Mouse (Mus musculus) forebrain, embryonic 11.5 days (tissue): ENCODE measurements around the gene Hhat. TPM values are rescaled to one million over a fixed set of nuclear protein-coding genes. Genes with fewer than 3 reads are reported as not detected.

Experiments
- ATAC-seq: fragments of 200-750 bp; cut with Nextera tagmentation; replicated peaks from 2 replicates; pipeline ENCODE4 v1.8.0; 2017; ENCODE audit warnings: moderate TSS enrichment; ENCODE audit not compliant: low FRiP score
- DNase-seq: peaks from one replicate; pipeline ENCODE4 v3.0.0-alpha.2; 2017; ENCODE audit warnings: low spot score
- H3K27ac ChIP-seq: fragments of 300-500 bp; sonication (generic); 2 replicates; pipeline ENCODE4 v1.5.1; 2014; ENCODE audit warnings: low read depth, low read length
- H3K27me3 ChIP-seq: fragments of 300-500 bp; sonication (generic); 2 replicates; pipeline ENCODE4 v1.6.1; 2014; ENCODE audit warnings: mild to moderate bottlenecking, low read length, mixed read lengths; ENCODE audit not compliant: control insufficient read depth, insufficient read depth
- H3K36me3 ChIP-seq: fragments of 300-500 bp; sonication (generic); 2 replicates; pipeline ENCODE4 v1.6.1; 2014; ENCODE audit warnings: mild to moderate bottlenecking, low read length, moderate library complexity, mixed read lengths; ENCODE audit not compliant: control insufficient read depth, insufficient read depth
- H3K4me1 ChIP-seq: fragments of 300-500 bp; sonication (generic); replicated peaks from 2 replicates; pipeline ENCODE4 v1.6.1; 2014; ENCODE audit warnings: low read length, mixed read lengths; ENCODE audit not compliant: control insufficient read depth, insufficient read depth
- H3K4me2 ChIP-seq: fragments of 300-500 bp; sonication (generic); 2 replicates; pipeline ENCODE4 v1.6.1; 2014; ENCODE audit warnings: low read depth, mild to moderate bottlenecking, low read length, moderate library complexity, mixed read lengths; ENCODE audit not compliant: severe bottlenecking
- H3K4me3 ChIP-seq: fragments of 300-500 bp; sonication (generic); 2 replicates; pipeline ENCODE4 v1.5.1; 2014; ENCODE audit warnings: low read depth, low read length
- H3K9ac ChIP-seq: fragments of 300-500 bp; sonication (generic); 2 replicates; pipeline ENCODE4 v1.6.1; 2014; ENCODE audit warnings: low read length
- H3K9me3 ChIP-seq: fragments of 300-500 bp; sonication (generic); 2 replicates; pipeline ENCODE4 v1.6.1; 2016; ENCODE audit warnings: low read length, mixed read lengths; ENCODE audit not compliant: control insufficient read depth
- WGBS: fragments of 180-500 bp; shearing (Covaris S2); extraction: QIAGEN DNeasy Blood & Tissue Kit; methylation state at CpG from one replicate; pipeline ENCODE4 v1.1.7; 2014; 5-methylcytosine and 5-hydroxymethylcytosine counted together
- polyA plus RNA-seq: library from polyadenylated mRNA; unstranded; fragments of >200 nt; fragmentation: Nextera tagmentation; extraction: Ambion mirVana; gene quantifications from 2 replicates; pipeline ENCODE4 v1.2.1, GENCODE M21; 2014

Hhat gene
- polyA plus RNA-seq, 1 experiment from 2014 or later: 8.0 TPM

DNA sequence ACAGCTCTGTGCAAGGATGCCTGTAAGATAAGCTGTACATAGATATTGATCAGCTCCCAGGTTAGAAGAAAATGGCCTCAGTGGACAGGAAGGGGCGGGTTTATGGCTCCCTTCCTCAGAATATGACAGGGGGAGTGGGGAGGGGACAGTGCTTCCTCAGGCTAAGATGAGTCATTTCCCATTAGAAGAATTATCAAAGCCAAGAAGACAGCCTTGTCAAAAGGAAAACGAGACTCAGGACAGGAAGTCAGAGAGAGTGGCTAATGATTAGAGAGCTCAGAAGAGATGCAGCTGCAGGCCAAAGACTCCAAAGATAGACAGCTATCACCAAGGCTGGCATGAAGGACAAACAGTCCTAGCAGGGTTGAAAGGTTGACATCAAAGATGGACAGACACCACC lies 238.8 kb downstream of the Hhat start:
- no peaks in the 10 kb centered on the region for H3K27me3 ChIP-seq
- H3K36me3 ChIP-seq: no peaks in the 10 kb centered on the region
- ATAC-seq: no peak
- H3K4me1 ChIP-seq: no peaks in the 10 kb centered on the region
- no peak overlapping the region for H3K9ac ChIP-seq
- H3K9me3 ChIP-seq: no peaks in the 10 kb centered on the region
- 79% methylated on average over 2 of the region's 2 CpGs for WGBS
- H3K27ac ChIP-seq: no peak overlapping the region
- no peak overlapping the region for H3K4me2 ChIP-seq
- no peak overlapping the region for H3K4me3 ChIP-seq
- DNase-seq: no peak

DNA sequence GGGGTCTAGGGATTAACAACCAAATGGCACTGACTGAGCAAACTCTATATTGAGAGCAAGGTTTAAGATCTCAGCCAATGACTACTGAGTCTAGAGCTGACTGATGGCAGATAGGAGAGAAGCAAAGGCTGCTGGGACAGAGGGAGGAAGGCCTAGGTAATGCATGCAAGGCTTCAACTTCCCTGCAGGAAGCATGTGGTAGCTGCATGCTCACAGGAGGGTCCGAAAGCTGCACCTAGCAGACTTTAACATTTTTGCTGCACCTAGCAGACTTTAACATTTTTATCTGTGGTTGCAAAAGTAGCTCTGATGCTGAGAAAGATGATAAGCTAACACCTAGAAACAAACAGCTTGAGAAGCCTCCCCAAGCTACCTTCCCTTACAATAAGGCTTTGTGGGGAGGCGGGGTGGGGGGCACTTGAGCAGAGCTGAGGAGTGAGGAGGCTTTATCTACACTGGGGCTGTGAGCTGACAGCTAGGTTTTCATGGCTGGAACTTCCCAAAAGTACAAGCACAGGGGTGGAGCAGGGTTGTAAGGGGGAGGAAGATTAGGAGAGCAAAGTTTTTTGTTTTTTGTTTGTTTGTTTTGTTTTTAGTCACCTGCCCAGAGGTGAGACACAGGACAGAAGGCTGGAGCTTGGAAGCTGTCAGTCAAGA lies 239.4 kb downstream of the Hhat start:
- 81% methylated on average over 2 of the region's 2 CpGs for WGBS
- Histone ChIP-seq H3K4me1 (no peaks in the 10 kb centered on the region), H3K4me3 (no peak overlapping the region), H3K27me3 (no peaks in the 10 kb centered on the region), H3K9me3 (no peaks in the 10 kb centered on the region), H3K9ac (no peak overlapping the region), H3K4me2 (no peak overlapping the region), H3K36me3 (no peaks in the 10 kb centered on the region), H3K27ac (no peak overlapping the region)
- DNase-seq: no peak
- no peak for ATAC-seq

DNA sequence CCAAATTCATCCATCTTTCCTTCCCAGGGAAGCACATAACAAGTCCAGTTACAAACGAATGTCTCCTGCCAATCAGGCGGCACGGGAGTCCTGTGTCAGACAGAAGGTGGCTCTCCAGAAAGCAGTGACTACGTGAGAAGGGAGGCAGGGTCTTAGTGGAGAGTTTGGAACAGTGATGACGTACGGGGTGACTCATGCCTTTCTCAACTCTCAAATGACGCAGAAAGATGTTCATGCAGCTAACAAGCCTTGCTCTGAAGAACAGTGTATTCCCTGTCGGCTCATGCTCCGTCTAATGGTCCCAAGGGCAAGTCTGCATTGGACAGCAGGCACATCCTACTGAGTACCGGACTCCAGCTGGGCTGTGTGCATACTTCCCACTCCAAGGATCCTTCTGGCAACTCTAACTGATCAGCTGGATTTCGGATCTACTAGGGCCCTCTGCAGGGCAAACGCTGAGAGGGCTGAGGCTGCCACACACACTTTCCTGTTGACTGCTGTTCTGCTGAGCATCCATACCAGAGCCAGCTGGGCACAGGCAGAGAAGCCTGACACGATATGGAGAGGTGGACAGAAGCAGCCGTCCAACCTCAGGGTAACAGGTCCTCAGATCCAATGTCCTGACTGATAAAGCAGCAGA lies 245.2 kb downstream of the Hhat start:
- Histone ChIP-seq H3K4me1 (peaks cover 10% of the 10 kb centered on the region; the same call in 1 of the 2 replicates), H3K27ac (no peak overlapping the region), H3K36me3 (no peaks in the 10 kb centered on the region), H3K27me3 (no peaks in the 10 kb centered on the region), H3K9ac (no peak overlapping the region), H3K4me2 (no peak overlapping the region), H3K9me3 (no peaks in the 10 kb centered on the region), H3K4me3 (no peak overlapping the region)
- no peak for DNase-seq
- no peak for ATAC-seq
- 77% methylated on average over 14 of the region's 14 CpGs for WGBS

DNA sequence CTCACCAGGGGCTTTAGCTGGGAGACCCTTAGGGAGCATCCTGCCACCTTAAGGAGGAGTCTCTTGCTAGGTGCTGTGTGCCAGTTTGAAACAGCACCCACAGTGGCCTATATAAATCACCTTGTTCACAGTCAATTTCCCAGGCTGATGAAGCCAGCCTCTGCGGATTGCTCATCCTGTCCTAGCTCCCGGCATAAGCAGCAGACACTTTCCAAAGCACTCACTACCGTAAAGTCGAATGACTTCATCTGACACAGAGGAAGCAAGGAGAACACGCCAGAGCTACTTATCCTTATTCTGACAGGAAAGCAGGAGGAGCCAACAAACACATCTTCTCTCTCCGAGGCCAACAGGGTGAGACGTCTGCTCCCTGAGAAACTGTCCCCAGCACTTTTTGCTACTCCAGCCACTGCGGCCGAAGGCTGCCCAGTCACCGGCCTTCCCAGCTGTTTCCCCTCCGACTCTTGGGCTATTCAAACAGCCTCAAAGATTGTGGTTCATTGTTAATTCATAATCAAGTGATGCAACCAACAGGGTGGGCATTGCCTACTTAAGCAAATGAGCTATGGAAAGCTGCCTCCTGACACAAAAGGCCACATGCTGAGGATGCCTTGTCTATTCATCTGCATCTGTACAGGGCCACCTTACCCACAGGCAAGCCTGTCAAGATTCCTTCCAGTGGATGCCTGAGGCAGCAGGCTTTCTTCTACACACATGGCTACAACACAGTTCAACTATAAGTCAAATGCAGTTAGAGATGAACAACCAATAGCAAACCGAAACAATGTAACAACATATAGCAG lies 248.4 kb downstream of the Hhat start:
- H3K9ac ChIP-seq: no peak overlapping the region
- peaks cover 10% of the 10 kb centered on the region; the same call in 1 of the 2 replicates for H3K4me1 ChIP-seq
- DNase-seq: no peak
- ATAC-seq: 0 out of 2 replicates have a peak, but pooled peaks have one; percentile 40
- H3K36me3 ChIP-seq: no peaks in the 10 kb centered on the region
- no peaks in the 10 kb centered on the region for H3K27me3 ChIP-seq
- no peak overlapping the region for H3K4me3 ChIP-seq
- H3K27ac ChIP-seq: no peak overlapping the region
- H3K4me2 ChIP-seq: no peak overlapping the region
- no peaks in the 10 kb centered on the region for H3K9me3 ChIP-seq
- 38% methylated on average over 12 of the region's 12 CpGs for WGBS

DNA sequence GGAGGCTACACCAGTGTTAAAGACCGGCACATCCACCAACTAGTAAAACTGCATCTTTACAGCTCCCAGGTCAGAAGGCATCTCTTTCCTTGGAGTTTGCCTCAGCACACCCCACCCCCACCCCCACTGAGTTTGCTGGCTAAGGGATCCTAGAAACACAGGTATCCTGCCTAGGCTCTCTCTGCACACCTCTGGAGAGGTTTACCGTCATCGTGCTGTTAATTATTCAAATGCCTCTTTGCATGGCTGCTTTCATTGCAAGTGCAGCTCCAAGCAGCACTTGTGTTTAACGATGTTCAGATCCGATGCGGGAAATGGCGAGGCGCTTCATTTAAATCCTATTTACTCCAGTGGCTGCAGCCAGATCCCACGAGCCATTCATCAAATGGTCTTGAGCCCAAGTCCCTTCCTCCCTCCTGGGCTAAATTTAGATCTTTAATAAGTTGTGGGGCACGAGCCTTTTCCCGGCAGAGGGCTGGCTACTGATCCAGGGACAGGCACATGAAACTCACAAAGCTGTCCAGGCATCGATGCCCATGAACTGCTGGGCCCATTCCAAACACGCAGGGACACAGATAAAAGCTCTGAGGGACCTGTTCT lies 250.1 kb downstream of the Hhat start:
- Histone ChIP-seq H3K9ac (no peak overlapping the region), H3K4me1 (peaks cover 10% of the 10 kb centered on the region; the same call in 1 of the 2 replicates), H3K4me3 (no peak overlapping the region), H3K9me3 (no peaks in the 10 kb centered on the region), H3K27ac (no peak overlapping the region), H3K4me2 (no peak overlapping the region), H3K27me3 (no peaks in the 10 kb centered on the region), H3K36me3 (no peaks in the 10 kb centered on the region)
- no peak for ATAC-seq
- DNase-seq: no peak
- 35% methylated on average over 13 of the region's 13 CpGs for WGBS

DNA sequence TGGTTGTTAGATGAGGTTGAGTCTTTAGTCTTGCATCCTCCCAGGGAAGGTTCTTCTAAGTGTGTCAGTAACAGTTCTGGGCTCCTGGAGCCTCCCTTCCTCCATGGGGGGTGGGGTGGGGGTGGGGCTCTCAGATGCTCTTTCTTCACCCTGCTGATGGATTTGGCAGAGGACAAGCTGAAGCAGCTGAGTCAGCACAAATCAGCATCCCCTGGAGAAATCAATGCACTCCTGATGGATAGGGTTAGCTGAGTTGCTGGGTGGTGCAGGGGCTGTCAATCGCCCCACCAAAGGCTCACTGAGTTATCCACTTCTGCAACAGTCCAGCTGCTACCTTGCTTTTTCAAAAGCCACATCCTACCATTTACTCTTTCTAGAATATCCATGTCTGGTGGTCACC lies 251.3 kb downstream of the Hhat start:
- H3K4me2 ChIP-seq: no peak overlapping the region
- peaks cover 10% of the 10 kb centered on the region; the same call in 1 of the 2 replicates for H3K4me1 ChIP-seq
- 96% methylated on average over 1 of the region's 1 CpGs for WGBS
- no peak overlapping the region for H3K4me3 ChIP-seq
- H3K27ac ChIP-seq: no peak overlapping the region
- H3K36me3 ChIP-seq: no peaks in the 10 kb centered on the region
- H3K27me3 ChIP-seq: no peaks in the 10 kb centered on the region
- H3K9ac ChIP-seq: no peak overlapping the region
- H3K9me3 ChIP-seq: no peaks in the 10 kb centered on the region
- no peak for DNase-seq
- no peak for ATAC-seq

DNA sequence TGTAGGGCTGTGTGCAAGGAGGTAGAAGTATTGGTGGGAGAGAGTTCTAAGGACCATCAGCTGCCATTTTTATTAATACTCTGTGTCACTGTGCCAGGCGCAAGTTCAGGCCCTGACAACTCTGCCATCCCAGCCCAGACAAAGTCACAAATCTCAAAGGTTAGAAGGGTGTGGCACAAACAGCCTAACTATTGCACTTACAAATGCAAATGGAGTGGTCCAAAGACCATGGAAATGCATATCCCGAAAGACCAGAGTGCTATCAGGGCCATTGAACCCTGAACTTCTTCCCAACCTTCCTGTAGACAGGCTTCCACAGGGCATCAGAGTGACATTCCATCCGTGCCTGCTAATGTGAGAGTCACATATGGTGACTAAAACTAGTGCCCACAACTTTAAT lies 255.7 kb downstream of the Hhat start:
- Histone ChIP-seq H3K4me2 (no peak overlapping the region), H3K9me3 (no peaks in the 10 kb centered on the region), H3K4me1 (no peaks in the 10 kb centered on the region), H3K36me3 (no peaks in the 10 kb centered on the region), H3K9ac (no peak overlapping the region), H3K27me3 (no peaks in the 10 kb centered on the region), H3K27ac (no peak overlapping the region), H3K4me3 (no peak overlapping the region)
- DNase-seq (no peak), ATAC-seq (no peak)
- WGBS: 79% methylated on average over 3 of the region's 3 CpGs

DNA sequence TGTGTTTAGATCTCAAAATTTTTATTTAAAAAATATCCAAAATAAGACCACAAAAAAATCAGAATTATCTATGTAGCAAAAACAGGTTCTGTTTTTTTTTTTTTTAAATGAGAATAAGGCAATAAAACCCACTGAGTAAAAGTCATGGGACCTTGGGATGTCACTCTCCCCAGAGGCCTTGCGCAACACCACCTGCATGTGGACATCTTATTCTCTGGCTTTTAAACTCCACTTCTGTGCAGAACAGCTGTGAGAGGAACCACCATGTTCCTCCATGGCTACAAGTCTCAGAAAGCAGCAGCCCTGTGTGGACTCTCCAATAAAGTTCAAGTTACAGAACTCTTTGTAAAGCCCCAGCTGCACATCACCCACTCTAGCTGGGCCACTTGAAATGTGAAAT lies 258.2 kb downstream of the Hhat start:
- Histone ChIP-seq H3K4me2 (no peak overlapping the region), H3K36me3 (no peaks in the 10 kb centered on the region), H3K4me1 (no peaks in the 10 kb centered on the region), H3K4me3 (no peak overlapping the region), H3K9ac (no peak overlapping the region), H3K27ac (no peak overlapping the region), H3K27me3 (no peaks in the 10 kb centered on the region), H3K9me3 (no peaks in the 10 kb centered on the region)
- WGBS: 100% methylated on average over 1 of the region's 1 CpGs
- ATAC-seq: no peak
- no peak for DNase-seq
